Mouse (Mus musculus) midbrain, embryonic 15.5 days (tissue): ENCODE results near the gene Stat3. TPM values are rescaled to one million over a fixed set of nuclear protein-coding genes. Genes with fewer than 3 reads are reported as not detected.

Experiments used
- ATAC-seq: fragments of 200-750 bp; cut with Nextera tagmentation; replicated peaks from 2 replicates; pipeline ENCODE4 v1.8.0; 2017; ENCODE audit warnings: moderate TSS enrichment
- H3K27ac ChIP-seq: fragments of 300-500 bp; sonication (generic); 2 replicates; pipeline ENCODE4 v1.5.1; 2015; ENCODE audit warnings: mild to moderate bottlenecking, inconsistent platforms
- H3K27me3 ChIP-seq: fragments of 300-500 bp; sonication (generic); replicated peaks from 2 replicates; pipeline ENCODE4 v1.6.1; 2015; ENCODE audit warnings: inconsistent platforms
- H3K36me3 ChIP-seq: fragments of 300-500 bp; sonication (generic); replicated peaks from 2 replicates; pipeline ENCODE4 v1.6.1; 2015; ENCODE audit warnings: inconsistent platforms
- H3K4me1 ChIP-seq: fragments of 300-500 bp; sonication (generic); 2 replicates; pipeline ENCODE4 v1.6.1; 2015; ENCODE audit warnings: inconsistent platforms
- H3K4me2 ChIP-seq: fragments of 300-500 bp; sonication (generic); 2 replicates; pipeline ENCODE4 v1.6.1; 2015; ENCODE audit warnings: inconsistent platforms, mild to moderate bottlenecking, moderate library complexity
- H3K4me3 ChIP-seq: fragments of 300-500 bp; sonication (generic); 2 replicates; pipeline ENCODE4 v1.5.1; 2015; ENCODE audit warnings: mild to moderate bottlenecking, inconsistent platforms
- H3K9ac ChIP-seq: fragments of 300-500 bp; sonication (generic); 2 replicates; pipeline ENCODE4 v1.6.1; 2015; ENCODE audit warnings: mild to moderate bottlenecking, inconsistent platforms
- H3K9me3 ChIP-seq: fragments of 300-500 bp; sonication (generic); 2 replicates; pipeline ENCODE4 v1.6.1; 2016; ENCODE audit warnings: inconsistent platforms
- WGBS: fragments of 180-500 bp; shearing (Covaris S2); methylation state at CpG from one replicate; pipeline ENCODE4 v1.1.7; 2015; ENCODE audit warnings: mixed read lengths; 5-methylcytosine and 5-hydroxymethylcytosine counted together
- polyA plus RNA-seq: library from polyadenylated mRNA; unstranded; fragments of >200 nt; fragmentation: Nextera tagmentation; extraction: Ambion mirVana; gene quantifications from 2 replicates; pipeline ENCODE4 v1.2.1, GENCODE M21; 2015

Stat3 gene
- polyA plus RNA-seq, 1 experiment from 2014 or later: 35.8 TPM

- Histone ChIP-seq H3K4me1 (0 out of 2 replicates have a peak, but pooled peaks cover 2% of the 10 kb centered on the region), H3K4me2 (no peak overlapping the region), H3K4me3 (no peak overlapping the region), H3K36me3 (peaks cover 6% of the 10 kb centered on the region; the same call in 1 of the 2 replicates), H3K27ac (no peak overlapping the region), H3K9ac (no peak overlapping the region), H3K9me3 (no peaks in the 10 kb centered on the region), H3K27me3 (no peaks in the 10 kb centered on the region)
- WGBS: 12% methylated on average over 9 of the region's 9 CpGs
- ATAC-seq: no peak
Observed at GRCm38 (mm10) chr11:100893482-100893881, 45.9 kb downstream of the Stat3 start.

GRCm38 (mm10) chr11:100892435-100892834 lies 46.9 kb downstream of the Stat3 start:
- Histone ChIP-seq H3K4me3 (no peak overlapping the region), H3K9ac (no peak overlapping the region), H3K9me3 (no peaks in the 10 kb centered on the region), H3K36me3 (peaks cover 6% of the 10 kb centered on the region; the same call in 1 of the 2 replicates), H3K27ac (no peak overlapping the region), H3K27me3 (no peaks in the 10 kb centered on the region), H3K4me1 (no peaks in the 10 kb centered on the region), H3K4me2 (no peak overlapping the region)
- WGBS: 91% methylated on average over 5 of the region's 5 CpGs
- no peak for ATAC-seq

- Histone ChIP-seq H3K4me2 (no peak overlapping the region), H3K4me1 (no peaks in the 10 kb centered on the region), H3K4me3 (no peak overlapping the region), H3K9me3 (no peaks in the 10 kb centered on the region), H3K27me3 (no peaks in the 10 kb centered on the region), H3K9ac (no peak overlapping the region), H3K36me3 (peaks cover 6% of the 10 kb centered on the region; the same call in 1 of the 2 replicates), H3K27ac (no peak overlapping the region)
- 68% methylated on average over 15 of the region's 15 CpGs for WGBS
- no peak for ATAC-seq
Observed at GRCm38 (mm10) chr11:100891256-100892123, 47.9 kb downstream of the Stat3 start.

GRCm38 (mm10) chr11:100890481-100890880 lies 48.9 kb downstream of the Stat3 start:
- Histone ChIP-seq H3K4me1 (no peaks in the 10 kb centered on the region), H3K27ac (no peak overlapping the region), H3K27me3 (no peaks in the 10 kb centered on the region), H3K4me2 (no peak overlapping the region), H3K4me3 (no peak overlapping the region), H3K9me3 (no peaks in the 10 kb centered on the region), H3K36me3 (peaks cover 6% of the 10 kb centered on the region; the same call in 1 of the 2 replicates), H3K9ac (no peak overlapping the region)
- WGBS: 76% methylated on average over 6 of the region's 6 CpGs
- no peak for ATAC-seq

- no peak for ATAC-seq
- H3K4me3 ChIP-seq: no peak overlapping the region
- H3K4me2 ChIP-seq: no peak overlapping the region
- no peak overlapping the region for H3K9ac ChIP-seq
- 74% methylated on average over 10 of the region's 10 CpGs for WGBS
- no peaks in the 10 kb centered on the region for H3K4me1 ChIP-seq
- no peak overlapping the region for H3K27ac ChIP-seq
- H3K27me3 ChIP-seq: no peaks in the 10 kb centered on the region
- H3K9me3 ChIP-seq: no peaks in the 10 kb centered on the region
- peaks cover 6% of the 10 kb centered on the region; the same call in 1 of the 2 replicates for H3K36me3 ChIP-seq
Observed at GRCm38 (mm10) chr11:100888348-100888820, 51.0 kb downstream of the Stat3 start.

GRCm38 (mm10) chr11:100887764-100888163 lies 51.6 kb downstream of the Stat3 start:
- H3K9ac ChIP-seq: no peak overlapping the region
- 78% methylated on average over 3 of the region's 3 CpGs for WGBS
- H3K4me1 ChIP-seq: no peaks in the 10 kb centered on the region
- H3K27ac ChIP-seq: no peak overlapping the region
- H3K27me3 ChIP-seq: no peaks in the 10 kb centered on the region
- peaks cover 6% of the 10 kb centered on the region; the same call in 1 of the 2 replicates for H3K36me3 ChIP-seq
- no peak overlapping the region for H3K4me2 ChIP-seq
- H3K4me3 ChIP-seq: no peak overlapping the region
- H3K9me3 ChIP-seq: no peaks in the 10 kb centered on the region
- ATAC-seq: no peak

- Histone ChIP-seq H3K9me3 (no peaks in the 10 kb centered on the region), H3K9ac (no peak overlapping the region), H3K27me3 (no peaks in the 10 kb centered on the region), H3K4me1 (no peaks in the 10 kb centered on the region), H3K4me3 (no peak overlapping the region), H3K27ac (no peak overlapping the region), H3K36me3 (0 out of 2 replicates have a peak, but pooled peaks cover 3% of the 10 kb centered on the region), H3K4me2 (no peak overlapping the region)
- ATAC-seq: no peak
- 86% methylated on average over 4 of the region's 4 CpGs for WGBS
Observed at GRCm38 (mm10) chr11:100887236-100887635, 52.1 kb downstream of the Stat3 start.

- Histone ChIP-seq H3K4me3 (no peak overlapping the region), H3K27ac (no peak overlapping the region), H3K36me3 (0 out of 2 replicates have a peak, but pooled peaks cover 3% of the 10 kb centered on the region), H3K9me3 (no peaks in the 10 kb centered on the region), H3K9ac (no peak overlapping the region), H3K27me3 (no peaks in the 10 kb centered on the region), H3K4me1 (no peaks in the 10 kb centered on the region), H3K4me2 (no peak overlapping the region)
- WGBS: 71% methylated on average over 8 of the region's 8 CpGs
- ATAC-seq: no peak
Observed at GRCm38 (mm10) chr11:100886188-100886740, 53.1 kb downstream of the Stat3 start.

GRCm38 (mm10) chr11:100885472-100885871 lies 53.9 kb downstream of the Stat3 start:
- no peak overlapping the region for H3K4me2 ChIP-seq
- H3K36me3 ChIP-seq: 0 out of 2 replicates have a peak, but pooled peaks cover 3% of the 10 kb centered on the region
- no peaks in the 10 kb centered on the region for H3K9me3 ChIP-seq
- no peak overlapping the region for H3K27ac ChIP-seq
- no peak for ATAC-seq
- H3K9ac ChIP-seq: no peak overlapping the region
- no peak overlapping the region for H3K4me3 ChIP-seq
- no peaks in the 10 kb centered on the region for H3K4me1 ChIP-seq
- H3K27me3 ChIP-seq: no peaks in the 10 kb centered on the region

GRCm38 (mm10) chr11:100883640-100884039 lies 55.7 kb downstream of the Stat3 start:
- Histone ChIP-seq H3K27me3 (no peaks in the 10 kb centered on the region), H3K9ac (no peak overlapping the region), H3K4me1 (no peaks in the 10 kb centered on the region), H3K27ac (no peak overlapping the region), H3K9me3 (no peaks in the 10 kb centered on the region), H3K36me3 (0 out of 2 replicates have a peak, but pooled peaks cover 1% of the 10 kb centered on the region), H3K4me3 (no peak overlapping the region), H3K4me2 (no peak overlapping the region)
- 91% methylated on average over 10 of the region's 10 CpGs for WGBS
- ATAC-seq: no peak

GRCm38 (mm10) chr11:100879321-100880078 lies 59.8 kb downstream of the Stat3 start:
- Histone ChIP-seq H3K4me1 (no peaks in the 10 kb centered on the region), H3K27me3 (no peaks in the 10 kb centered on the region), H3K36me3 (no peaks in the 10 kb centered on the region), H3K27ac (no peak overlapping the region), H3K4me2 (no peak overlapping the region), H3K9me3 (no peaks in the 10 kb centered on the region), H3K4me3 (no peak overlapping the region), H3K9ac (no peak overlapping the region)
- no peak for ATAC-seq
- WGBS: 86% methylated on average over 15 of the region's 15 CpGs

- Histone ChIP-seq H3K4me1 (no peaks in the 10 kb centered on the region), H3K9me3 (no peaks in the 10 kb centered on the region), H3K4me2 (no peak overlapping the region), H3K27ac (no peak overlapping the region), H3K4me3 (no peak overlapping the region), H3K27me3 (no peaks in the 10 kb centered on the region), H3K36me3 (no peaks in the 10 kb centered on the region), H3K9ac (no peak overlapping the region)
- no peak for ATAC-seq
- WGBS: 80% methylated on average over 3 of the region's 3 CpGs
Observed at GRCm38 (mm10) chr11:100875761-100876160, 63.6 kb downstream of the Stat3 start.
